Mouse (Mus musculus) heart, adult 2 months (tissue): ENCODE measurements around the gene Dck. TPM values are rescaled to one million over a fixed set of nuclear protein-coding genes. Genes with fewer than 3 reads are reported as not detected.
A peak's percentile ranks its signal among the peaks of the same experiment; 100 is the strongest.

Experiments
- DNase-seq, 2 experiments: peaks; one replicate each; pipeline ENCODE4 v3.0.0; 2021
- H3K27ac ChIP-seq: fragments of 200-600 bp; 2 replicates; pipeline ENCODE4 v1.8.1; 2022
- H3K27me3 ChIP-seq: fragments of 200-500 bp; 2 replicates; pipeline ENCODE4 v1.6.1; 2012; ENCODE audit warnings: mild to moderate bottlenecking, low read length, inconsistent platforms, mixed read lengths; ENCODE audit not compliant: control insufficient read depth, insufficient read depth
- H3K36me3 ChIP-seq: fragments of 200-500 bp; 2 replicates; pipeline ENCODE4 v1.6.1; 2012; ENCODE audit warnings: low read length, inconsistent platforms; ENCODE audit not compliant: control insufficient read depth, insufficient read depth
- H3K4me1 ChIP-seq: fragments of 200-500 bp; 2 replicates; pipeline ENCODE4 v1.6.1; 2011; ENCODE audit warnings: low read length; ENCODE audit not compliant: control insufficient read depth, insufficient read depth
- H3K4me3 ChIP-seq: fragments of 200-600 bp; 2 replicates; pipeline ENCODE4 v1.8.1; 2022
- H3K79me2 ChIP-seq: fragments of 200-500 bp; replicated peaks from 2 replicates; pipeline ENCODE4 v1.6.1; 2012; ENCODE audit warnings: mild to moderate bottlenecking, inconsistent platforms, low read length, moderate library complexity, mixed read lengths; ENCODE audit not compliant: control insufficient read depth, insufficient read depth
- H3K9ac ChIP-seq: fragments of 200-500 bp; 2 replicates; pipeline ENCODE4 v1.6.1; 2012; ENCODE audit warnings: low read depth, mild to moderate bottlenecking, control low read depth, inconsistent platforms, low read length, mixed read lengths
- CTCF ChIP-seq: fragments of 200-600 bp; IDR thresholded peaks from 2 replicates; pipeline ENCODE4 v1.8.1; 2022; ENCODE audit warnings: antibody characterized with exemption, mild to moderate bottlenecking, moderate library complexity
- EP300 ChIP-seq: fragments of 200-500 bp; IDR thresholded peaks from 2 replicates; pipeline ENCODE4 v1.6.1; 2011; ENCODE audit warnings: low read depth, low read length, control low read depth; ENCODE audit not compliant: insufficient read depth
- POLR2A ChIP-seq: fragments of 200-500 bp; IDR thresholded peaks from 2 replicates; pipeline ENCODE4 v1.6.1; 2011; ENCODE audit warnings: mild to moderate bottlenecking, low read depth, low read length, control low read depth; ENCODE audit not compliant: insufficient read depth
- WGBS: fragments of 180-500 bp; shearing (Covaris S2); methylation state at CpG from one replicate; pipeline ENCODE4 v1.1.7; 2018; 5-methylcytosine and 5-hydroxymethylcytosine counted together
- intact Hi-C: fragments of 180-260 bp; cut with DNase I; formaldehyde crosslinking; loops from one replicate; pipeline ENCODE4 v1.15.1; 2025
- polyA plus RNA-seq: library from polyadenylated mRNA; depleted of rRNA; stranded (reverse); fragments of >200 nt; gene quantifications from 2 replicates; pipeline ENCODE4 v1.2.3, GENCODE M21; 2012
- total RNA-seq, 2 experiments: library from RNA; stranded (reverse); gene quantifications; 2 replicates each; pipeline ENCODE4 v1.2.3; 2021

Dck gene
- total and polyA plus RNA-seq, 3 experiments, result 1.6 to 2.5 (median 2.3) TPM

DNA sequence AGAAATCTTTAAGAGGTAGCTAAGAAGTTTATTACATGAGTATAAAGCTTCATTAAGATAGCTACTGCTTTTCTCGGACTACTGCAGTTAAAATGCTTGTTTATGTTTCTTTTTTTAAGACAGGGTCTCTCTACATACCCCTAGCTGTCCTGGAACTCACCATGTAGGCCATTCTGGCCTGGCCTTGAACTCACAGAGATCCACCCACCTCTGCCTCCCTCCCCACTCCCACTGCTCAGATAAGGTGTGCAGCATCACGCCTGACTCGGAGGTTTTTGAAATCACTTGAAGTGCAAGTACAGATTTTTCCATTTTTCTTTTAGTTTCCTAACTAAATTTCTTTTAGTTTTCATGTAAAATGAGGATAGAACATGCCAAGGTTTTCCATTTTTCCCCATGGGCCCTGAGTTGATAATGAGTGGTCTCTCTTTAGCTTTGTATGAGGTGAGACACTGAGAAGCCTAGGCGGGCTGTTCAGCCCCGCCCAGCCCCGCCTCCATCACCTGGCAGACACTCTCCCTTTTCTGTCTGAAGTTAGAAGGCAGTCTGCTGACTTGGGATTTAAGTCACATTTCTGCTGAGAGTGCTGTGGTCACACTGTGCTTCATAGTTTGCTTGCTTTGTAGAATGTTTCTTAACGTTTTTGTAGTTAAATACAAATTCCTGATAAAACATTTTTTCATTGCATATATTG lies 17.4 kb downstream of the Dck start:
- H3K9ac ChIP-seq, result no peak overlapping the region
- no peak for DNase-seq
- H3K36me3 ChIP-seq, result no peaks in the 10 kb centered on the region; the same call in 1 of the 2 replicates
- no peak overlapping the region for H3K27ac ChIP-seq
- H3K4me3 ChIP-seq, result no peak overlapping the region
- no peak for TF ChIP-seq POLR2A
- TF ChIP-seq EP300, result no peak
- TF ChIP-seq CTCF, result no peak
- 82% methylated on average over 7 of the region's 7 CpGs for WGBS
- intact Hi-C loops, result no loop called here
- H3K27me3 ChIP-seq, result no peaks in the 10 kb centered on the region
- no peaks in the 10 kb centered on the region for H3K79me2 ChIP-seq
- H3K4me1 ChIP-seq, result no peaks in the 10 kb centered on the region

DNA sequence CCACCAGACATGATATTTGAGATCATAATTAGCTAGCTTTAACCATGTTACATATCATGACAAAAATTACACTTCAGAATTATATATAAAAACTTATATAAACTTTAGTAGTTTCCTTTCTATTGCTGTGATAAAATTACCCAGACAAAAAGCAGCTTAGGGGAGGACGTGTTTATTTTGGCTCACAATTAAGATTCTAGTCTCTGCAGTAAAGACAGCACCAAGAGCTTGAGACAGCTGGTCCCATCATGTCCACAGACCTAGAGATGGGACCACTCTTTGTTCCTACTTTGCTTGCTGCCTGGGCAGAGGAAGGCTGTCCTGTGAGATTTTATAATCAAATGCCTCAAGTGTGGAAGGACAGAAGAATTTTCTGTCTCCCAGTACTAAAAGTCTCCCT lies 20.3 kb downstream of the Dck start:
- no peak for DNase-seq
- TF ChIP-seq EP300 (no peak), CTCF (no peak), POLR2A (no peak)
- Histone ChIP-seq H3K79me2 (no peaks in the 10 kb centered on the region), H3K27me3 (no peaks in the 10 kb centered on the region), H3K4me1 (no peaks in the 10 kb centered on the region), H3K27ac (no peak overlapping the region), H3K36me3 (no peaks in the 10 kb centered on the region), H3K4me3 (no peak overlapping the region), H3K9ac (no peak overlapping the region)
- intact Hi-C loops, result no loop called here
- WGBS, result 58% methylated on average over 1 of the region's 1 CpGs

DNA sequence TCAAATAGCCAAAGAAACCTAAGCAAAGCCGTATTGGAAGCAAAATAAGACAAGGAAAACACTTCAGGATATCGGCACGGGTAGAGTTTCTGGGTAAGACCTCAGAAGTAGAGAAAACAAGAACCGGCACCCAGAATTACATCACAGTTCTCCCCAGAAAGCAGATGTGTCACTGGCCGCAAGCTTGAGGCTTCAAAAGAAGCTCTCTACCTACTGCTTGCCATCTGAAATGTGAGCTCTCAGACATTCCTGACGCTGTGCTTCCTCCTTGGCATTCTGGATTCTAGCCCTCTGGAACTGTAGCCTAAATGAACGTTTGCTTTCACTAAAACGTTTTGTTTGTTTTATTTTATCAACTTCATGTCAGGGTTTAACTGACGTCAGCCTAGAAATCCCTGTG lies 25.9 kb downstream of the Dck start:
- TF ChIP-seq POLR2A (no peak), CTCF (no peak), EP300 (no peak)
- Histone ChIP-seq H3K27me3 (no peaks in the 10 kb centered on the region), H3K79me2 (no peaks in the 10 kb centered on the region), H3K4me3 (no peak overlapping the region), H3K36me3 (no peaks in the 10 kb centered on the region), H3K9ac (no peak overlapping the region), H3K4me1 (no peaks in the 10 kb centered on the region), H3K27ac (no peak overlapping the region)
- intact Hi-C loops, result loop anchor here (2.0 to 5.0 kb wide), 2 partner anchors 432 to 594 kb away; no protein-coding TSS in a partner anchor
- WGBS, result 40% methylated on average over 9 of the region's 9 CpGs
- DNase-seq, result no peak

DNA sequence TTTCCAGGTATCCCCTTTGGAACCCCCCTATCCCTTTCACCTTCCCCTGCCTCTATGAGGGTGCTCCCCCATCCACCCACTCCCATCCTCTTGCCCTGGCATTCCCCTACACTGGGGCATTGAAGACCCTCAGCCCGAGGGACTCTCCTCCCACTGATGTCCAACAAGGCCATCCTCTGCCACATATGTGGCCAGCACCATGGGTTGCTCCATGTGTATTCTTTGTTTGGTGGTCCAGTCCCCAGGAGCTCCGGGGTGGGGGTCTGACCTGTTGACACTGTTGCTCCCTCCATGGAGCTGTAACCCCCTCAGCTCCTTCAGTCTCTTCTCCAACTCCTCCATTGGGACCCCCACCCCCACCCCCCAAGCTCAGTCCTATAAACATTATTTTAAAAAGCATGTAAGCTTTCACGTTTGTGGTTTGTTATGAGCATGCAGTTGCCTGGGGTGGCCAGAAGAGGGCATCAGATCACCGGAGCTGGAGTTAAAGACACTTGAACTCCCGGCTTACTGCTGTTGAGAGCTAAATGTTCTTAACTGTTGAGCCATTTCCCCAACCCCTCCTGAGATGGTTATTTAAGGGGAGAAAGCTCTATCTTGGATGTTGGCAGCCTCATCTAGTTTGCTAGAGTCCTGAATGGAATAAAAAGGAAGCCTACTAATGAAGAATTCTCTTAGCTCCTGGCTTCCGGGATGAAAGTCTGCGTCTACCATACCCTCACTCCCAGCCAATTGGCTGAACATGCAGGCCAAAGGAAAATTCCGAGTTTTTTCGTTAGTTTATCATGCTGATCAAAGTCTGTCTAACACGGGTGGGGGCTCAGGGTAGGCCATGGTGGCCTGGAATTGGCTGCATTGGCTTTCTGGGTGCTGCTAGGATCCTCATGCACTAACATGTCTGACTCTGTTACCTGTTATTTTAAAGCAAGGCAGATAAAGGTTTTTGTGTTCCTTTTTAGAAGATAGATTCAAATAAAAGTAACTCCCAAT lies 26.8 kb downstream of the Dck start:
- no peak overlapping the region for H3K27ac ChIP-seq
- peak in 1 of 2 experiments; percentile 39 for DNase-seq
- no peaks in the 10 kb centered on the region for H3K79me2 ChIP-seq
- H3K36me3 ChIP-seq, result no peaks in the 10 kb centered on the region
- TF ChIP-seq EP300, result no peak
- peak; percentile 74 for TF ChIP-seq CTCF
- no peak overlapping the region for H3K4me3 ChIP-seq
- H3K9ac ChIP-seq, result no peak overlapping the region
- 30% methylated on average over 10 of the region's 10 CpGs for WGBS
- intact Hi-C loops, result loop anchor here (2.0 to 5.0 kb wide), 2 partner anchors 431 to 593 kb away; no protein-coding TSS in a partner anchor
- no peaks in the 10 kb centered on the region for H3K27me3 ChIP-seq
- no peaks in the 10 kb centered on the region for H3K4me1 ChIP-seq

DNA sequence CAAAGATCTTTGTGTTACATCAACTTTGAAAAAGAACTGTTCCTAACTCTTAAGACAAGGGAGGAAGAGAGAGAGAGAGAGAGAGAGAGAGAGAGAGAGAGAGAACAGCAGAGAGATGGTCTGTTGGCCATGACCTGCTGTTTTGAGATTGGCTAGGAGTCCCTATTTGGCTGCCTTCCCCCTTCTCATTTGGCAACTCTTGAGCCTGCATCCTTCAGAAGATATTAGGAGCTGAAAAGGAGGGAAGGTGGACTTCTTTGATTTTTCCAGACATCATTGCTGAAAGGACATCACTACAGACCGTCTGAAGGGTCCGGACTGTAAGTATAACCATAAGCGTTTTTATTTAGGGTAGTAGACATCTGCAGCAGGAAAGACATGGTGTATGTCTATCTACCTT lies 28.9 kb downstream of the Dck start:
- Histone ChIP-seq H3K36me3 (no peaks in the 10 kb centered on the region), H3K27me3 (no peaks in the 10 kb centered on the region), H3K9ac (no peak overlapping the region), H3K4me1 (no peaks in the 10 kb centered on the region), H3K27ac (no peak overlapping the region), H3K4me3 (no peak overlapping the region), H3K79me2 (no peaks in the 10 kb centered on the region)
- no peak for TF ChIP-seq EP300
- no peak for DNase-seq
- 80% methylated on average over 3 of the region's 3 CpGs for WGBS
- intact Hi-C loops, result loop anchor here (5.0 kb wide), 1 partner anchor 429 kb away; no protein-coding TSS in a partner anchor
